Mouse (Mus musculus): ENCODE data around the gene Prmt2. TPM values are rescaled to one million over a fixed set of nuclear protein-coding genes. Genes with fewer than 3 reads are reported as not detected.

The Prmt2 gene
- polyA plus RNA-seq, 1 experiment = 19.6 TPM

DNA sequence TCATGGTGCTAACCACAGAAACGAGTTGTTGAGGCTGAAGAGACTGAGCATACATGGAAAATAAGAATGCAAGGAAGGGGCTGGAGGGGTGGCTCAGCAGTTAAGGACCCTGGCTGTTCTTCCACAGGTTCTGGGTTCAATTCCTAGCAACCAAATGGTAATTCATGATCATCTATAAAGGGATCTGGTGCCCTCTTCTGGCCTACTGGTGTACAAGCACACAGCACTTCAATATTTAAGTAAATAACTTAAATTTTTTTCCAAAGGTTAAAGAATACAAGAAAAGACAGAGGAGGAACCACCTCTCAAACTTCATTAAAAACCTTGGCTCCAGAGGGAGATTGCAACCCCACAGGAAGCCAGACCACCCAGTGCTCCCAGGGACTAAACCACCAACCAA, 8.0 kb downstream of the Prmt2 start:
- Histone ChIP-seq H3K27me3 (replicated peaks) (no peaks in the 10 kb centered on the region), H3K36me3 (replicated peaks; ENCODE audit: low read length) (peaks cover 11% of the 10 kb centered on the region), H3K4me1 (peaks cover 20% of the 10 kb centered on the region), H3K4me3 (replicated peaks) (no peak overlapping the region), H3K9me3 (no peaks in the 10 kb centered on the region)
- TF ChIP-seq FLI1 (IDR thresholded peaks at IDR 0.05; ENCODE audit: low read length) (no peak), GATA1 (IDR thresholded peaks at IDR 0.05; ENCODE audit: borderline replicate concordance, low read length) (no peak)

DNA sequence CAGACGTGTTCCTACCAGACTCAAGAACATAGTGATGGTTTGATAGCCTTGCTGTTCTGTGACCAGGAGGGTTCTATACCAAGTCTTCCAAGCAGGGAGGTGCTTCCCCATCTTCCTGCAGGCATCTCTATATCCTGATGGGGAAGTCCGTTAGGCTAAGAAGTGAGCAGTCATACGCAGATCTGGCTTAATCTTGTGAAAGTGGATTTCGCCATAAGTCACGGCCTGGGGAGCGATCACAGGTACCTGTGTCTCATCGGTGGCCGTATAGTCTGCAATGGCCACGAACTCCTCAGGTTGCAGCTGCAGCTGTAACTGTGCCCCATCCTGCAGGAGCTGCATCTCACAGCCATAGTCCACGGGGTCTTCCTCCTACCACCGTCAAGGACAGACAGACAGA, 11.7 kb downstream of the Prmt2 start:
- no peak overlapping the region for H3K4me3 ChIP-seq (replicated peaks)
- no peaks in the 10 kb centered on the region for H3K9me3 ChIP-seq
- H3K4me1 ChIP-seq = peaks cover 20% of the 10 kb centered on the region
- TF ChIP-seq GATA1 (IDR thresholded peaks at IDR 0.05; ENCODE audit: borderline replicate concordance, low read length) = no peak
- no peak for TF ChIP-seq FLI1 (IDR thresholded peaks at IDR 0.05; ENCODE audit: low read length)
- no peaks in the 10 kb centered on the region for H3K27me3 ChIP-seq (replicated peaks)
- H3K36me3 ChIP-seq (replicated peaks; ENCODE audit: low read length) = peaks cover 41% of the 10 kb centered on the region

DNA sequence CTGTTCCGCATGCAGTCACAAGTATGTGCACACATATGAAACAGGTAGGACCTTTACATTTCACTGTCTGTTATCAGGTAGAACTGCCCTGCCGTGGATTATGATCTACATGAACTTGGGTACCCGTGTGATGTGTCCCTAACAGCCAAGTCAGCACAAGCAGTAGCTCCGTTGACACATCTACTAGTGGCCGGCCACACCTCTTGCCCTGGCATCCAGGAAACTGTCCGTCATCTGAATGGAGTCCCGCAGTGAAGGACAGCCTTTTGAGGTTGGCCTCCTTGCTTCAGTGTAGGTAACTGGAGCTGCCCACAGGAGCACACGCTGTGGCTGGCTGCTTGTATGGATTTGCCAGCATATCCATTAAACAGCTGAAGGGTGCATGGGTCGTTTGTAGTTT, 19.4 kb downstream of the Prmt2 start:
- peaks cover 37% of the 10 kb centered on the region for H3K9me3 ChIP-seq
- H3K36me3 ChIP-seq (replicated peaks; ENCODE audit: low read length) = peaks cover 87% of the 10 kb centered on the region
- no peaks in the 10 kb centered on the region for H3K27me3 ChIP-seq (replicated peaks)
- no peak overlapping the region for H3K4me3 ChIP-seq (replicated peaks)
- H3K4me1 ChIP-seq = no peaks in the 10 kb centered on the region
- no peak for TF ChIP-seq FLI1 (IDR thresholded peaks at IDR 0.05; ENCODE audit: low read length)
- no peak for TF ChIP-seq GATA1 (IDR thresholded peaks at IDR 0.05; ENCODE audit: borderline replicate concordance, low read length)

DNA sequence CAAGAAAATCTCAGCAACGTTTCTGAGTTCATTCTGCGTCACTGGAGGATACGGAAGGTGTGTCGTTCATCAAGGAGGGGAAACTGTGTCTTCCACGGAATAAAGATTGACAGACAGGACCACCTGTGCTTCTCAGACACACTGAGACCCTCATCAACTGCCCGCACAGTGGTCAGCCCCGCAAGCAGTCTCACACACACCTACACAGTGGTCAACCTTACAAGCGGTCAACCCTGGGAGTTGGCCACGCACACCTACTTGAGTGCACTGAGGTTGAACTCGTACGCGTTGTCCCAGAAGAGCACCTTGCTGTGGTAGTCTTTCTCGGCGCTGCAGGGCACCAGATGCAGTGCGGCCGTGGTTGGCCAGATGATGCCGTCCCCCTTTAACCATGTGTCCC, 20.6 kb downstream of the Prmt2 start:
- peaks cover 38% of the 10 kb centered on the region for H3K9me3 ChIP-seq

DNA sequence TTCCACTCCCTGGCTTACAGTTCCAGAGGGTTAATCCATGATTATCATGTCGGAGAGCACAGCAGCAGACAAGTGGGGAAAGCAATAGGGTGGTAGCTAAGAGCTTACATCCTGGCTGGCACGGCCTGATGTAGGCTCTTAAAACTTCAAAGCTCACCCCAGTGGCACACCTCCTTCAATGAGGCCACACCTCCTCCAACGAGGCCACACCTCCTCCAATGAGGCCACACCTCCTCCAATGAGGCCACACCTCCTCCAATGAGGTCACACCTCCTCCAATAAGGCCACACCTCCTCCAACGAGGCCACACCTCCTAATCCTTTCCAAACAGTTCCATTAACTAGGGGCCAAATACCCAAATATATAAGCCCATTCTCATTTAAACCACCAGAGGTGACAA, 23.5 kb downstream of the Prmt2 start:
- Histone ChIP-seq H3K4me1 (no peaks in the 10 kb centered on the region), H3K36me3 (replicated peaks; ENCODE audit: low read length) (peaks cover 62% of the 10 kb centered on the region), H3K27me3 (replicated peaks) (no peaks in the 10 kb centered on the region), H3K4me3 (replicated peaks) (no peak overlapping the region), H3K9me3 (peaks cover 38% of the 10 kb centered on the region)
- TF ChIP-seq FLI1 (IDR thresholded peaks at IDR 0.05; ENCODE audit: low read length) (no peak), GATA1 (IDR thresholded peaks at IDR 0.05; ENCODE audit: borderline replicate concordance, low read length) (no peak)

More for the DNA sequence above, 20.6 kb downstream of the Prmt2 start:
- H3K36me3 ChIP-seq (replicated peaks; ENCODE audit: low read length) = peaks cover 76% of the 10 kb centered on the region
- H3K4me3 ChIP-seq (replicated peaks) = peak overlapping the region; percentile 47
- no peak for TF ChIP-seq GATA1 (IDR thresholded peaks at IDR 0.05; ENCODE audit: borderline replicate concordance, low read length)
- no peak for TF ChIP-seq FLI1 (IDR thresholded peaks at IDR 0.05; ENCODE audit: low read length)
- H3K27me3 ChIP-seq (replicated peaks) = no peaks in the 10 kb centered on the region
- H3K4me1 ChIP-seq = no peaks in the 10 kb centered on the region

DNA sequence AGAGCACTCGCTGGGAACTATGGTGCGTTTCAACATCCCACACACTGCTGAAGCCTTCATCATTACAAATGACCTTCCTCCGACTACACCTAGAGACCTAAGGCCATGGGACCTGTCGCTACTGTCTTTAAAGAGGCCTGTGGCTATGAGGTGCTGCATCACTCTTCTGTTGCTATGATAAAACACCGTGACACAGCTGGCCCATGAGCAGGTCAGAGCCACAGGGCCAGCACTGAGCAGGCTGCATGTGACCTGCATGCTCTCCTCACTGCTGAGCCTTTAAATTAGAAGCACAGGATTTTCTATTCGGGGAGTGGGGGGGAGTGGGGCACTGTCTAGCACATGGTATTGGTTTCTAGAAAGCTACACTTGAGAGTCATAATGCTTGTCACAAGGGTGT, 25.5 kb downstream of the Prmt2 start:
- Histone ChIP-seq H3K4me3 (replicated peaks) (no peak overlapping the region), H3K36me3 (replicated peaks; ENCODE audit: low read length) (peaks cover 67% of the 10 kb centered on the region), H3K4me1 (no peaks in the 10 kb centered on the region), H3K9me3 (peaks cover 36% of the 10 kb centered on the region), H3K27me3 (replicated peaks) (no peaks in the 10 kb centered on the region)
- TF ChIP-seq FLI1 (IDR thresholded peaks at IDR 0.05; ENCODE audit: low read length) (no peak), GATA1 (IDR thresholded peaks at IDR 0.05; ENCODE audit: borderline replicate concordance, low read length) (no peak)

DNA sequence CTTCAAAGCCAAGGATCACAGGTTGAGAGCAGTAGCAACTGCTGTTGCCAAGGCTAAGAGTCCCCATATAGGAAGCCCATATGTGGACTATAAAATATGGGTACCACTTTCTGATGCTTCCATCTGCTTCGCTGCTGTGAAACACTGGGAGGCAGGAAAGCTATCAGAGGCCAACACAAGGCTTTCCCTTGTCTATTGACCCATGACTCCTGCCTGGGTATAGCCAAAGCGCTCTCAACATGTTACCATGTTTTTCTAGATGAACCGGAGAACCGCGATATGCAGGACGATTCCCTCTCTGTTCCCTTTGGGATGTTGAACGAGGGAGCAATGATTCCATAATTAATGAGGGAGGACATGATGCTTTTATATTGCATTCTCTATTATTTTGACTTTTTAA, 26.9 kb downstream of the Prmt2 start:
- Histone ChIP-seq H3K4me3 (replicated peaks) (no peak overlapping the region), H3K4me1 (no peaks in the 10 kb centered on the region), H3K27me3 (replicated peaks) (no peaks in the 10 kb centered on the region), H3K9me3 (peaks cover 26% of the 10 kb centered on the region), H3K36me3 (replicated peaks; ENCODE audit: low read length) (peaks cover 59% of the 10 kb centered on the region)
- TF ChIP-seq GATA1 (IDR thresholded peaks at IDR 0.05; ENCODE audit: borderline replicate concordance, low read length) (no peak), FLI1 (IDR thresholded peaks at IDR 0.05; ENCODE audit: low read length) (no peak)

DNA sequence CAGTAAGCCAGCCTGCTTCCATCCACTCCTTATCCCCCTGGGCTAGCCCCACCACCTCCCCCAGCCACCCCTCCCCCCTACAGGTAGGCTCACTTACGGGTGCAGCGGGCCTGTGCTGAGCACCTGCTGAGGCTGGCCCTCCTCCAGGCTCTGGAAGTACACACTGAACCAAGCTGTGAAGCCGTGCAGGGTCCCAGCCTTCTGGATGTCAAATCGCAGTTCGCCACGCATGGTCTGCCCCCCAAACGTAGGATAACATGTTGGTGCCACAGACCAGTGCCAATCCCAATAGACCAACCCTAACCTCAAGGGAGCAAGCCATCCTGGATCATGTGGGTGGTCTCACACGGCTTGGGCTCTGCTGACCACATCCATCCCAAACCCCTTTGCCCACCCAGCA, 28.4 kb downstream of the Prmt2 start:
- Histone ChIP-seq H3K4me3 (replicated peaks) (no peak overlapping the region), H3K36me3 (replicated peaks; ENCODE audit: low read length) (peaks cover 43% of the 10 kb centered on the region), H3K9me3 (peaks cover 11% of the 10 kb centered on the region), H3K27me3 (replicated peaks) (no peaks in the 10 kb centered on the region), H3K4me1 (no peaks in the 10 kb centered on the region)
- TF ChIP-seq GATA1 (IDR thresholded peaks at IDR 0.05; ENCODE audit: borderline replicate concordance, low read length) (no peak), FLI1 (IDR thresholded peaks at IDR 0.05; ENCODE audit: low read length) (no peak)

DNA sequence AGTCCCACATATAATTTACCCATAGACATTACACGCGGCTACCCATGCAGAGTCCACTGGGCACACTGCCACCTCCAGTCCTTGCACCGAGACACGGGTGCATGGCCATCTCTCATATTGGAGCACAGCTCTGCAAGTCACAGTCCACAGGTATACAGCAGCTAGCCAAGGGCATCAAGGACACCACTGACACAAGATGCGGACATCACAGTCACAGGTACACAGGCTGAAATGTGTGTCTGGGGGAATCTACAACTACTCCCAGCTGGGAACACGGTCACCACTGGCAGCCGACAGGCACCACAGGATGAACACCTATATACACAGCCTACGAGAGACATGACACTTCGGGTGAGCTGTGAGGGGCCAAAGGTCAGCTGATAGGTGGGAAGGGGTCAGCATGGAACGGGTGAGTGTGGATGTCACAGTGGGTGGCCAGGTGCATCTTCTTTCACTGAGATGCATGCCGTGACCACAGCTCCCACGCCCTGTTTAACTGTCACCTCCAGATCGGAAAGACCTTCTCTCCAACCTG, 30.3 kb downstream of the Prmt2 start:
- peaks cover 3% of the 10 kb centered on the region for H3K27me3 ChIP-seq (replicated peaks)
- no peak for TF ChIP-seq GATA1 (IDR thresholded peaks at IDR 0.05; ENCODE audit: borderline replicate concordance, low read length)
- TF ChIP-seq FLI1 (IDR thresholded peaks at IDR 0.05; ENCODE audit: low read length) = no peak
- H3K4me1 ChIP-seq = peaks cover 4% of the 10 kb centered on the region
- H3K9me3 ChIP-seq = no peaks in the 10 kb centered on the region
- H3K4me3 ChIP-seq (replicated peaks) = no peak overlapping the region
- H3K36me3 ChIP-seq (replicated peaks; ENCODE audit: low read length) = peaks cover 34% of the 10 kb centered on the region

DNA sequence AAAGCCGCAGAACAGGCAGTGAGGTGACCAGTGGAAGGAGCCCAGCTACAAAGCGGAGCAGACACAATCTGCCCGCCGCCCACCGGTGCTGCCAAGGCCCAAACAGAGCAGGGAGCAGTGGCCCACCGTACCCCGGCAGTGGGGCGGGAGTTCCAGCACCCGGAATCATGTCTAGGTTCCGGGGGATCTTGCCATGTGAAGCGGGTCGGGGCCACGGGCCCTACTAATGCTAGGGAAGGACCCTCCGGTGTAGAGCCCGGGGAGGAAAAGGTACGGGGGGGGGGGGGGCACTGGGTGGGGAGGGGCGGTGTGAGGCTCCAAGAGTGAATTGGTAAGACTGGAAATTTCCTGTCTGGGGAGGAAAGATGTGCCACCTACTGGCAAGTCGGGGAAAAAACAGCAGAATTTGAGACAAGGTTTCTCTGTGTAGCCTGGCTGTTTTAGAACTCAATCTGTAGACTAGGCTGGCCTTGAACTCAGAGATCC, 33.8 kb downstream of the Prmt2 start:
- H3K9me3 ChIP-seq = no peaks in the 10 kb centered on the region
- H3K4me1 ChIP-seq = peaks cover 4% of the 10 kb centered on the region
- TF ChIP-seq FLI1 (IDR thresholded peaks at IDR 0.05; ENCODE audit: low read length) (no peak), GATA1 (IDR thresholded peaks at IDR 0.05; ENCODE audit: borderline replicate concordance, low read length) (no peak)
- H3K36me3 ChIP-seq (replicated peaks; ENCODE audit: low read length) = peaks cover 21% of the 10 kb centered on the region
- H3K27me3 ChIP-seq (replicated peaks) = peaks cover 7% of the 10 kb centered on the region
- H3K4me3 ChIP-seq (replicated peaks) = peak overlapping the region; percentile 74

DNA sequence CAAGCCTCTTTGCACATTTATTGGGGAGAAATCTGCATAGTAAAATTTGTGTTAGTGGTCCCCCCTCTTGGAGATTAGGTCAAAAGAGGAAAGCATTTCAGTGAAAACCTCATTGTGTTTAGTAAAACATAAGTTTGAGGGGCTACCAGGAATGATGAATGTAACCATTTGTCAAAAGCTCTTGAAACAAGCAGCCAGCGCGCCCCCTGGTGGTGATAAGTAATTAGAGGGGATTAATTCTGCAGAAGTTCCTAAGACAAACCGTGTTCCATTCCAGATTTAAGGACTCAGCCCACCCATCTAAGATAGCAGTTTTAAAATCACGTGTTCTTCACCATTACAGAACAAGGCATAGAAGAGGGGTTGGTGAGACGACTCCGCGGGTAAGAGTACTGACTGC, 35.7 kb downstream of the Prmt2 start:
- no peak for TF ChIP-seq FLI1 (IDR thresholded peaks at IDR 0.05; ENCODE audit: low read length)
- TF ChIP-seq GATA1 (IDR thresholded peaks at IDR 0.05; ENCODE audit: borderline replicate concordance, low read length) = no peak
- Histone ChIP-seq H3K4me3 (replicated peaks) (no peak overlapping the region), H3K27me3 (replicated peaks) (peaks cover 7% of the 10 kb centered on the region)

More for the DNA sequence above, 35.7 kb downstream of the Prmt2 start:
- H3K9me3 ChIP-seq = no peaks in the 10 kb centered on the region
- H3K36me3 ChIP-seq (replicated peaks; ENCODE audit: low read length) = peaks cover 4% of the 10 kb centered on the region
- peaks cover 4% of the 10 kb centered on the region for H3K4me1 ChIP-seq
